In genomic region chr1:79696933-79697332, GRCm38 (mm10) we compare ENCODE assay signal across 9 mouse cellular contexts. TPM values are rescaled to one million over a fixed set of nuclear protein-coding genes. Genes with fewer than 3 reads are reported as not detected.
DNase-seq lines count a peak whose midpoint lies in the region; ATAC-seq lines count a peak whose summit lies in the region.
"Had no signal": no experiment of that assay in that cellular context is flagged by ENCODE, and none has a peak within 500 bp of the region (broad histone marks: within the 10 kb centered on the region; RNA-seq: fewer than 3 reads in every experiment).

No protein-coding gene starts in this region.

- H3K9ac ChIP-seq in embryonic facial prominence, embryonic 13.5 days: no peak overlapping the region
- no peak overlapping the region for H3K9ac ChIP-seq in hindbrain, embryonic 14.5 days

- no peak overlapping the region for H3K4me2 ChIP-seq in embryonic facial prominence, embryonic 13.5 days
- no peak overlapping the region for H3K4me2 ChIP-seq in hindbrain, embryonic 14.5 days (replicated peaks)

- peak; percentile 18 to 30 for DNase-seq in kidney, postnatal 4 days
- no peak for DNase-seq in kidney, adult 18-20 months
- peak; percentile 11 for DNase-seq in NIH3T3 (ENCODE audit: low read depth)
- peak; percentile 28 for DNase-seq in hindbrain, embryonic 14.5 days (ENCODE audit: low spot score)
- no peak for DNase-seq in urinary bladder, adult 18-20 months (ENCODE audit: low spot score in 2 of 2)
- no peak for DNase-seq in embryo, embryonic 10.5 days (ENCODE audit: low spot score)
- DNase-seq: thymus, adult 2 months had no signal

- H3K27ac ChIP-seq in embryonic facial prominence, embryonic 13.5 days: peak overlapping the region; percentile 22; the same call in 1 of the 2 replicates
- H3K27ac ChIP-seq in hindbrain, embryonic 14.5 days: no peak overlapping the region
- H3K27ac ChIP-seq: macrophage had no signal

- 63% methylated on average over 5 of the region's 5 CpGs for WGBS in embryonic facial prominence, embryonic 13.5 days
- 60% methylated on average over 5 of the region's 5 CpGs for WGBS in hindbrain, embryonic 14.5 days

- no peaks in the 10 kb centered on the region for H3K27me3 ChIP-seq in embryonic facial prominence, embryonic 13.5 days
- no peaks in the 10 kb centered on the region for H3K27me3 ChIP-seq in hindbrain, embryonic 14.5 days (ENCODE audit: control insufficient read depth, insufficient read depth, low read length)

- peaks cover 17% of the 10 kb centered on the region for H3K4me1 ChIP-seq in embryonic facial prominence, embryonic 13.5 days
- no peaks in the 10 kb centered on the region; the same call in 1 of the 2 replicates for H3K4me1 ChIP-seq in hindbrain, embryonic 14.5 days (replicated peaks; ENCODE audit: control insufficient read depth, insufficient read depth, low read length)

- H3K4me3 ChIP-seq in embryonic facial prominence, embryonic 13.5 days: no peak overlapping the region
- H3K4me3 ChIP-seq in hindbrain, embryonic 14.5 days (replicated peaks; ENCODE audit: low read length): no peak overlapping the region

- no peaks in the 10 kb centered on the region for H3K36me3 ChIP-seq in embryonic facial prominence, embryonic 13.5 days
- peaks cover 15% of the 10 kb centered on the region for H3K36me3 ChIP-seq in hindbrain, embryonic 14.5 days (replicated peaks; ENCODE audit: control insufficient read depth, insufficient read depth)

- no peaks in the 10 kb centered on the region for H3K9me3 ChIP-seq in embryonic facial prominence, embryonic 13.5 days
- no peaks in the 10 kb centered on the region for H3K9me3 ChIP-seq in hindbrain, embryonic 14.5 days (ENCODE audit: control insufficient read depth, low read length)

- ATAC-seq in embryonic facial prominence, embryonic 13.5 days (ENCODE audit: insufficient number of reproducible peaks, insufficient read depth, low FRiP score, low TSS enrichment, low read depth): no peak
- peak; percentile 51; the same call in 1 of the 2 replicates for ATAC-seq in hindbrain, embryonic 14.5 days (ENCODE audit: low FRiP score)

RNA-seq across cellular contexts. Expression of gene Ap1s3, which starts 25.2 kb away (rescaled TPM):
- polyA plus RNA-seq in embryonic facial prominence, embryonic 13.5 days (2015; fragmentation: Nextera tagmentation; extraction: Ambion mirVana): 0.51 and 1.3 TPM in 2 replicates
- polyA plus RNA-seq in hindbrain, embryonic 14.5 days (2014; fragmentation: Nextera tagmentation; extraction: Ambion mirVana): 0.20 and 0.35 TPM in 2 replicates

Comparison
In these comparisons a context has a peak if more than half of its experiments do, and no peak if none do; other contexts are left out.
1. DNase-seq: peak in kidney, postnatal 4 days (2 of 2), NIH3T3 (single experiment) and hindbrain, embryonic 14.5 days (single experiment); none in kidney, adult 18-20 months (single experiment), urinary bladder, adult 18-20 months (0 of 2) and embryo, embryonic 10.5 days (single experiment).